8 mouse cellular contexts compared by ENCODE assay signal in genomic region chr4:120731030-120731644, GRCm38 (mm10). TPM values are rescaled to one million over a fixed set of nuclear protein-coding genes. Genes with fewer than 3 reads are reported as not detected.
DNase-seq lines count a peak whose midpoint lies in the region; ATAC-seq and TF ChIP-seq lines count a peak whose summit lies in the region.

No protein-coding gene starts in this region.

- no peaks in the 10 kb centered on the region for H3K36me3 ChIP-seq in embryonic facial prominence, embryonic 12.5 days
- no peaks in the 10 kb centered on the region for H3K36me3 ChIP-seq in heart, embryonic 12.5 days
- H3K36me3 ChIP-seq in kidney, embryonic 15.5 days = no peaks in the 10 kb centered on the region
- H3K36me3 ChIP-seq in small intestine, adult 2 months (ENCODE audit: control insufficient read depth, insufficient read depth, low read length) = no peaks in the 10 kb centered on the region

- H3K4me2 ChIP-seq in embryonic facial prominence, embryonic 12.5 days (replicated peaks) = peak overlapping the region; percentile 70
- H3K4me2 ChIP-seq in heart, embryonic 12.5 days = peak overlapping the region; percentile 91
- peak overlapping the region; percentile 93 for H3K4me2 ChIP-seq in kidney, embryonic 15.5 days

- peaks cover 9% of the 10 kb centered on the region; the same call in 1 of the 2 replicates for H3K4me1 ChIP-seq in embryonic facial prominence, embryonic 12.5 days
- peaks cover 24% of the 10 kb centered on the region for H3K4me1 ChIP-seq in heart, embryonic 12.5 days (replicated peaks)
- peaks cover 22% of the 10 kb centered on the region for H3K4me1 ChIP-seq in kidney, embryonic 15.5 days
- peaks cover 13% of the 10 kb centered on the region; the same call in 1 of the 2 replicates for H3K4me1 ChIP-seq in small intestine, adult 2 months (ENCODE audit: control insufficient read depth, insufficient read depth, insufficient read length, low read length)

- peak; percentile 87 for DNase-seq in adrenal gland, postnatal 10 days
- DNase-seq in lung, postnatal 36 days = peak; percentile 73
- DNase-seq in layer of hippocampus, adult 9-11 months = no peak

- TF ChIP-seq POLR2A in small intestine, adult 2 months (IDR thresholded peaks at IDR 0.05; ENCODE audit: low read depth, low read length) = no peak

- H3K9ac ChIP-seq in embryonic facial prominence, embryonic 12.5 days = peak overlapping the region; percentile 53
- peak overlapping the region; percentile 68 for H3K9ac ChIP-seq in heart, embryonic 12.5 days
- peak overlapping the region; percentile 47 for H3K9ac ChIP-seq in kidney, embryonic 15.5 days

- no peak for TF ChIP-seq CTCF in small intestine, adult 2 months (IDR thresholded peaks at IDR 0.05; ENCODE audit: extremely low read depth, insufficient read length, insufficient replicate concordance, low read depth, low read length)

- H3K4me3 ChIP-seq in embryonic facial prominence, embryonic 12.5 days = peak overlapping the region; percentile 43
- H3K4me3 ChIP-seq in heart, embryonic 12.5 days = peak overlapping the region; percentile 57
- peak overlapping the region; percentile 53 for H3K4me3 ChIP-seq in kidney, embryonic 15.5 days (replicated peaks)
- peak overlapping the region; percentile 72 for H3K4me3 ChIP-seq in small intestine, adult 2 months (ENCODE audit: low read depth, low read length)

- H3K9me3 ChIP-seq in embryonic facial prominence, embryonic 12.5 days = no peaks in the 10 kb centered on the region
- H3K9me3 ChIP-seq in heart, embryonic 12.5 days (replicated peaks) = no peaks in the 10 kb centered on the region
- no peaks in the 10 kb centered on the region for H3K9me3 ChIP-seq in kidney, embryonic 15.5 days (replicated peaks)

- peaks cover 17% of the 10 kb centered on the region for H3K27me3 ChIP-seq in embryonic facial prominence, embryonic 12.5 days
- peaks cover 63% of the 10 kb centered on the region for H3K27me3 ChIP-seq in heart, embryonic 12.5 days (replicated peaks)
- peaks cover 38% of the 10 kb centered on the region for H3K27me3 ChIP-seq in kidney, embryonic 15.5 days
- no peaks in the 10 kb centered on the region for H3K27me3 ChIP-seq in small intestine, adult 2 months (ENCODE audit: control insufficient read depth, insufficient read depth, low read length)

- WGBS in embryonic facial prominence, embryonic 12.5 days = under 1% methylated on average over 40 of the region's 40 CpGs
- 1% methylated on average over 40 of the region's 40 CpGs for WGBS in heart, embryonic 12.5 days
- WGBS in kidney, embryonic 15.5 days = 1% methylated on average over 40 of the region's 40 CpGs
- under 1% methylated on average over 40 of the region's 40 CpGs for WGBS in small intestine, adult 2 months

- H3K27ac ChIP-seq in embryonic facial prominence, embryonic 12.5 days = no peak overlapping the region
- H3K27ac ChIP-seq in heart, embryonic 12.5 days (ENCODE audit: poor library complexity, severe bottlenecking) = no peak overlapping the region
- H3K27ac ChIP-seq in kidney, embryonic 15.5 days = no peak overlapping the region
- H3K27ac ChIP-seq in small intestine, adult 2 months (ENCODE audit: insufficient read depth, low read depth, low read length) = no peak overlapping the region

- ATAC-seq in CD4-positive, CD25-positive, alpha-beta regulatory T cell, adult 4 months = peak; percentile 79
- peak; percentile 76; the same call in 1 of the 2 replicates for ATAC-seq in embryonic facial prominence, embryonic 12.5 days (ENCODE audit: insufficient number of reproducible peaks, insufficient read depth, low FRiP score, low TSS enrichment)
- peak; percentile 91 for ATAC-seq in heart, embryonic 12.5 days (ENCODE audit: insufficient number of reproducible peaks, low FRiP score)
- ATAC-seq in kidney, embryonic 15.5 days (replicated peaks; ENCODE audit: low FRiP score) = peak; percentile 88

RNA-seq across cellular contexts. Expression of gene Kcnq4, which starts 17.3 kb away (rescaled TPM):
- not detected for polyA plus RNA-seq in CD4-positive, CD25-positive, alpha-beta regulatory T cell, adult 4 months (2017; shearing (Covaris generic))
- total RNA-seq in adrenal gland, postnatal 10 days (2021) = 1 to 10 TPM; 4.1 to 7.7 TPM
- 6.9 TPM in 2 replicates for polyA plus RNA-seq in embryonic facial prominence, embryonic 12.5 days (2016; fragmentation: Nextera tagmentation; extraction: Ambion mirVana)
- polyA plus RNA-seq in heart, embryonic 12.5 days (2016; fragmentation: Nextera tagmentation; extraction: Ambion mirVana) = 0.89 and 0.95 TPM in 2 replicates
- polyA plus RNA-seq in kidney, embryonic 15.5 days (2015; fragmentation: Nextera tagmentation; extraction: Ambion mirVana) = 0.89 and 1.4 TPM in 2 replicates
- 3.0 and 4.3 TPM in 2 replicates for polyA plus RNA-seq in small intestine, adult 2 months (2012; rRNA removed)
